Mouse (Mus musculus) liver, embryonic 14.5 days (tissue): ENCODE measurements around the gene Fcgrt.

Source experiments
- CTCF ChIP-seq: IDR thresholded peaks from 2 replicates; pipeline ENCODE4 v1.5.1; 2016; ENCODE audit warnings: antibody characterized with exemption, low read depth, control low read depth
- EP300 ChIP-seq: IDR thresholded peaks from 2 replicates; pipeline ENCODE4 v1.6.1; 2016; ENCODE audit warnings: antibody characterized with exemption, low read depth

- TF ChIP-seq CTCF (no peak), EP300 (no peak)
Observed at GRCm38 (mm10) chr7:45119780-45120709, 16.4 kb upstream of the Fcgrt start.
